Mouse (Mus musculus) embryo, embryonic 10 days (tissue): Measurements from ENCODE around the gene Gm10160.

Source experiments
- DNase-seq: peaks from one replicate; pipeline ENCODE4 v3.0.0-alpha.2; 2015; ENCODE audit warnings: low spot score

The Gm10160 gene

DNA sequence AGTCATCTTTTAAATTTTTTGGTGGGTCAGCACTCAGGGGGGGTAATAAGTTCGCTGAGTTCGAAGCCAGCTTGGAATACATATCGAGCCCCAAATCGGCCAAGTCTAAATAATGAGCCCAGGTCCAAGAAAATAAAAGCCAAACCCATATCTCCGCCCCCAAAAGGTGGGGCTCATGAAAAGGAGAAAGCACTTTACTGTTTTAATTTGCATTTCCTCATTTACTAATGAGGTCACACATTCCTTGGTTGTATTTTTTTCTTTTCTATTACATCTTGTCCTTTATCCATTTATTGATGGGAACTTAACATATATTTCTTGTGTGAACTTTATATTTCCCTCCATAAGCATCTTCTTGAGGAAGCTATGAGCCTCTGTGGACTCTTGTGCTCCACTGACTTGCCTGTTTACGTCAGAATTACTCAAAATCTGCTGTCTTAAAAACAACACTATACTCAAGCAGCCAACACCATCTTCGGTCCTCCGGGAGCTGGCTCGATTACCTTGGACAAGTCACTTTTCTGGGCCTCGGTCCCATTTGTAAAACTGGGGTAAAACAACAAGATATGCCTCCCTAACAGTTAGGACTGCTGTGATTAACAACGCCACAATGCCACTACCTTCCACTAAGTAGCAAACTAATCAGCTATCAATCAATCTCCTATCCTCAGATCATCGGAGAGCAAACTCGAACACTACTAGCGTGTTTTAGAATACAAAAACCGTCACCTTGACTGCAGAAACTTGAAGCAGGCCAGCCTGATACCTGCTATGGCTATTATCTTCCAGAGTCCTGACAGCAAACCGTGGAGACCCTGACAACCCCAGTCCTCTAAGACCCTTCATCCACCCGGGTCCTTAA is 27.6 kb downstream of the Gm10160 start:
- no peak for DNase-seq

DNA sequence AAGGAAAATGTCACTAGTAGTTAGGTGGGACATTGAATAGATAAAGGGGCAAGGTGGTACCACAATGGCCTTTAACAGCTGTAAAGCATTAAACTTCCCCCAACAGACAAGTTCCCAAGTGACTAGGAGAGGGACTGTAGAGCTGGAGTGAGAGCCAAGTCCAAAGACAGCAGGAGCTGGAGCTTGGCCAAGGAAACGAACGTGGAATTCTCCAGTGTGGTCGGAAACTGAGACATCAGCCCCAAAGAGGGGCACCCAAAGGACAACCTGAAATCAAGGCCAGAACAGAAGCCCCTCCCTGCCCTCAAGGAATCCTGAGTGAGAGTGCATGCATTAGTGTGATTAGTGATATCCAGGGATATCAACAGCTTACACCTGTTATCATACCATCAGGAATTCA is 30.2 kb downstream of the Gm10160 start:
- no peak for DNase-seq

DNA sequence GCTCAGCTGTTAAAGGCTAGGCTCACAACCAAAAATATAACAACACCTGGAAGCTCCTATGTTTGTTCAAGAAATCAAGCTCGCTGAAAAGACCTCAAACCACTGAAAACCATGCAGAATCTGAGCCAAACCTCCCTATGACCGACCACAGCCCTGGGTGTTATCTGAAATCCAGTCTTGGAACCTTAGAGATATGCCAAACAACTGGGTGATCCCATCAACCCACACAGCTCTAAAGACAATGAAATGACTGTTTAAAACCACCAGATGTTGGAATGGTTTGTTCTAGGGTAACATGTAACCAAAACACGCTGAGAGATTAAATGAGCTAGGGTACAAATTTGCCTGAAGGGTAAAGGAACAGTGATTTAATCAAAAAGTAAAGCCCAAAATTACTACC is 30.7 kb downstream of the Gm10160 start:
- no peak for DNase-seq

DNA sequence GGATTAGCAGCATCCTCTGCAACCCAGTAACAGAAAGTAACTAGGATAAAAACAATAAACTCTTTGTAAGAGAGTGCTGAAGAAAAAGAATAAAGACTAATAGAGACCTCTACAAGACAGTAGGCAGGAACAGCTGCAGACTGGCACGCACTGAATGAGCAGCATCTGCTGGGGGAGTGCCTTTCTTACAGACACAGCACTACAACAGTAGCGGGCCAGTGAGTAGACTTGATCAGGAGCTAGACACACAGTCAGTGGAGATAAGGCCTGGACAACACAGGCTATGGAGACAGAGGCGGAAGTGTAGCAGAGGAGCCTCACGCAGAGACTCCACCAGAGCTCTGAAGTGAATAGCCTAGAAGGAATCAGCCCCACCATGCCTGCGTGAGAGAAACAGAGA is 49.5 kb downstream of the Gm10160 start:
- DNase-seq, result no peak
